Mouse (Mus musculus): ENCODE measurements around the gene Tomm20l. TPM values are rescaled to one million over a fixed set of nuclear protein-coding genes. Genes with fewer than 3 reads are reported as not detected.

Tomm20l gene
- polyA plus RNA-seq, 1 experiment from 2014 or later: not detected

- Histone ChIP-seq H3K4me1 (replicated peaks) (no peaks in the 10 kb centered on the region), H3K9ac (no peak overlapping the region), H3K27me3 (no peaks in the 10 kb centered on the region), H3K4me2 (no peak overlapping the region), H3K4me3 (no peak overlapping the region), H3K9me3 (no peaks in the 10 kb centered on the region), H3K27ac (replicated peaks) (no peak overlapping the region), H3K36me3 (peaks cover 74% of the 10 kb centered on the region)
- no peak for ATAC-seq (ENCODE audit: low read depth)
- WGBS: 97% methylated on average over 9 of the region's 9 CpGs
Observed at GRCm38 (mm10) chr12:71164410-71164809, 53.2 kb downstream of the Tomm20l start.

DNA sequence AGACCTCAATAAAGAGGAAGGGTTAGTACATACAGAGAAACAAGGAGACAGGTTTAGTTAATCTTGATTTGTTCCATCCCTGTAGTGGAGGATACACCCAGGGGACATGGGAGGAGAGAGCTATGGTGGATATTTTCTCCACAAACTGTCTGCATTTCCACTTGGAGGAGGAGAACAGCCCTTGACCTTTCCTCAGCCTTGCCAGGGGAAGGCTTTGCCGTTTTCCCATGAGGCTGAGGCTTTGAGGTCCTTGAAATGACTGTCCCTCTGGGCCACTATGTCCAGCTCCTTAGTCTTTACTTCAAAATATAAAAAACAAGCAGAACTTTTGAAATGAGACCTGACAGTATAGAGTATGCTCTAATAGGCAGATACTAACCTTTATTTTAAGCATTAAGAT, 58.7 kb downstream of the Tomm20l start:
- Histone ChIP-seq H3K36me3 (peaks cover 68% of the 10 kb centered on the region), H3K27ac (replicated peaks) (no peak overlapping the region), H3K9me3 (no peaks in the 10 kb centered on the region), H3K9ac (no peak overlapping the region), H3K4me3 (no peak overlapping the region), H3K27me3 (no peaks in the 10 kb centered on the region), H3K4me1 (replicated peaks) (no peaks in the 10 kb centered on the region), H3K4me2 (no peak overlapping the region)
- 88% methylated on average over 1 of the region's 1 CpGs for WGBS
- no peak for ATAC-seq (ENCODE audit: low read depth)

Other genes starting within 250 kb of the Tomm20l start
- gene Actr10, start 173.6 kb upstream of the Tomm20l start, polyA plus RNA-seq (2015; fragmentation: Nextera tagmentation; extraction: Ambion mirVana): 214 and 256 TPM in 2 replicates
- 626 and 642 TPM in 2 replicates for gene Psma3, start 136.8 kb upstream of the Tomm20l start, polyA plus RNA-seq (2015; fragmentation: Nextera tagmentation; extraction: Ambion mirVana)
- gene Arid4a, start 95.4 kb upstream of the Tomm20l start, polyA plus RNA-seq (2015; fragmentation: Nextera tagmentation; extraction: Ambion mirVana): 44.2 and 45.8 TPM in 2 replicates
- gene Timm9, start 25.3 kb downstream of the Tomm20l start, polyA plus RNA-seq (2015; fragmentation: Nextera tagmentation; extraction: Ambion mirVana): 103 and 108 TPM in 2 replicates
- 11.7 and 13.6 TPM in 2 replicates for gene 2700049A03Rik, start 25.4 kb downstream of the Tomm20l start, polyA plus RNA-seq (2015; fragmentation: Nextera tagmentation; extraction: Ambion mirVana)
- 38.5 and 41.0 TPM in 2 replicates for gene Dact1, start 198.5 kb downstream of the Tomm20l start, polyA plus RNA-seq (2015; fragmentation: Nextera tagmentation; extraction: Ambion mirVana)